Mouse (Mus musculus) midbrain, embryonic 10.5 days (tissue): Measurements from ENCODE around the gene Cant1. TPM values are rescaled to one million over a fixed set of nuclear protein-coding genes. Genes with fewer than 3 reads are reported as not detected.
A peak's percentile ranks its signal among the peaks of the same experiment; 100 is the strongest.
"Not testable (repeated sequence)": the region's sequence is repeated elsewhere in the genome, so short reads cannot be mapped to it uniquely, and the experiment has no call there.

Source experiments
- DNase-seq: peaks from one replicate; pipeline ENCODE4 v3.0.0-alpha.2; 2017; ENCODE audit warnings: low spot score
- H3K27ac ChIP-seq: fragments of 300-500 bp; sonication (generic); replicated peaks from 2 replicates; pipeline ENCODE4 v1.5.1; 2016; ENCODE audit warnings: mild to moderate bottlenecking
- H3K27me3 ChIP-seq: fragments of 300-500 bp; sonication (generic); 2 replicates; pipeline ENCODE4 v1.6.1; 2016; ENCODE audit warnings: low read depth, mild to moderate bottlenecking; ENCODE audit not compliant: poor library complexity, severe bottlenecking
- H3K36me3 ChIP-seq: fragments of 300-500 bp; sonication (generic); 2 replicates; pipeline ENCODE4 v1.6.1; 2016; ENCODE audit warnings: mild to moderate bottlenecking, moderate library complexity
- H3K4me1 ChIP-seq: fragments of 300-500 bp; sonication (generic); 2 replicates; pipeline ENCODE4 v1.6.1; 2016
- H3K4me3 ChIP-seq: fragments of 300-500 bp; sonication (generic); 2 replicates; pipeline ENCODE4 v1.5.1; 2016; ENCODE audit warnings: mild to moderate bottlenecking, moderate library complexity
- H3K9me3 ChIP-seq: fragments of 300-500 bp; sonication (generic); replicated peaks from 2 replicates; pipeline ENCODE4 v1.6.1; 2016; ENCODE audit warnings: mild to moderate bottlenecking
- WGBS: fragments of 180-500 bp; shearing (Covaris S2); methylation state at CpG from one replicate; pipeline ENCODE4 v1.1.7; 2016; 5-methylcytosine and 5-hydroxymethylcytosine counted together
- polyA plus RNA-seq: library from polyadenylated mRNA; unstranded; fragments of >200 nt; fragmentation: Nextera tagmentation; extraction: Ambion mirVana; gene quantifications from 2 replicates; pipeline ENCODE4 v1.2.1, GENCODE M21; 2016

Gene Cant1
- polyA plus RNA-seq, 1 experiment from 2014 or later, result 22.8 TPM

DNA sequence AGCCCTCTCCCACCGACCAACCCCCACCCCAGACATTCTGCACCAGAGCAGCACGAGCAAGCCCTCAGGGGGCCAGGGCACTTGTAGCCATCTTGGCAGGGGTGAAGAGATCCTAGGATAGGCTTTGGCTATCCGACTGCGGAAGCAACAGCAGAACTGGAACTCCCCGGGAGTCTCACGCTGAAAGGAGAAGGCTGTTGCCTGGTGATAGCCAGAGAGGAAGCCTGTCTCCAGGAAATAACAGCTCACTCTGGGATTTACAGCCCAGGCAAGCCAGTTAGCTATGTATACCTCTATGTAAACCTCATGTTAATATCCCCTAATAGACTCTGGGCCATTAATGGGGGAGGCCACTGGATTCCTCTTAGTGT lies 18.3 kb downstream of the Cant1 start:
- H3K27ac ChIP-seq, result no peak overlapping the region; the same call in 1 of the 2 replicates
- WGBS, result 62% methylated on average over 6 of the region's 6 CpGs
- H3K9me3 ChIP-seq, result no peaks in the 10 kb centered on the region; the same call in 1 of the 2 replicates

DNA sequence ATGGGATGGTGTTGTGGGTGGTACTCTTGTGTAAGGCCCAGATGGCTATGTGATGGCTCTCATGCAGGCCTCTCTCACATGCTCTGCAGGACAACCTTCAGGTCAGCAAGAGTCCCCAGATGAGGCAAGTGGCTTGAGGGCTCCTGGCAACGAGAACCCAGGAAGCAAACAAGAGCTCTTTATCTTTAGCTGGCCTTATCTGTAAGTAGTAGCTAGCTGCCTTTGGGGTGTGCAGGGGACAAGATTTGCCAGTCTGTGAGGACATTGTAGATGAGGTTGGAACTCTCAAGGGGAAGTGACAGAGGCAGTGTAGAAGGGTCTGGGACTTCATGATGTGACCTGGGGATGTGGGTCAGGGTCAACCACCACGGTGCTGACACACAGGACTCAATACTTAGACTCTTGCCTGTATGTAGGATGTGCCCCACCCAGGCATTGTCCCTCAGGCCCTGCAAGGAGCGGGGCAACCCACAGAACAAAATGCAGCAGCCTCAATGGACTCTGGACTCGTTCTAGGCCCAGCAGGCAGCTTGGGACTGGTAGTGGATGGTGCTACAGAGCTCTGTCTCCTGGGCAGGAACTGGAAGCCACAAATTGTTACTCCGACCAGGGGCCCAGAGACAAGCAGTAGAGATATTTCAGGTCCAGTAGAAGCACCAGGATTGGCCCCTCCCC lies 18.9 kb downstream of the Cant1 start:
- H3K27ac ChIP-seq, result no peak overlapping the region; the same call in 1 of the 2 replicates

More for the DNA sequence above, 18.3 kb downstream of the Cant1 start:
- Histone ChIP-seq H3K27me3 (no peaks in the 10 kb centered on the region), H3K36me3 (peaks cover 6% of the 10 kb centered on the region), H3K4me3 (no peak overlapping the region), H3K4me1 (peaks cover 14% of the 10 kb centered on the region; the same call in 1 of the 2 replicates)
- no peak for DNase-seq

DNA sequence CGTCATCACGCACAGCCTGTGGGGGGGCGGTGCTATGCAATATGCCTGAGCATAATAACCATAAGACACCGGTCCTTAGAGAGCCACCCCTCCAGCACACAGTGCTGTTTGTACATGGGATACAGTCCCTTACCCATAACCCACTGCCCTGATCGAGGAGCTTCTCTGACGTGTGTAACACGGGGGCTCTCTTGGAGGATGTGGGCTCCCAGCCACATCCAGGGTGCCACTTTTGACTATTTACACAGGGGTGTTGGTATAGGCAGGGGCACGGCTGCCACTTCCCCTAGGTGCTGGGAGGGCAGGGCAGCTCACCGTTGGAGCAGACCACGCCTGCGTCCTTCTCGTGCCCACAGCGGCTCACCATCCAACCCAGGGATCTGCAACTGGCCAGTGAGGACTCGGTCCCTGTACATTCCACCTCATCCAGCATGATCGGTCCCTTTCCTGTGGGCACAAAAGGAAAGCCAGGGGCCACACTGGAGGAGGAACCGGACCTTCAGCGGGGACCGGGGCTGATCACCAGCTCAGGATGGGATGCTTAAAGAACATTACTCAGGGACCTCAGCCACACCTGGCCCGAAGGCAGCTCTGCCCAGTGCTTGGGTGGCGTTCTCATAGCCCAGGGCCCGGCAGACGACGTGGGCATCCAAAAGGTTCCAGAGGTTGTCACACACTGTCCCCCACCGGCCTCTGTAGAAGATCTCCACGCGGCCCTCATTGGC lies 20.9 kb downstream of the Cant1 start:
- Histone ChIP-seq H3K27ac (no peak overlapping the region), H3K4me1 (peaks cover 14% of the 10 kb centered on the region; the same call in 1 of the 2 replicates), H3K27me3 (no peaks in the 10 kb centered on the region), H3K4me3 (no peak overlapping the region), H3K9me3 (no peaks in the 10 kb centered on the region; the same call in 1 of the 2 replicates), H3K36me3 (no peaks in the 10 kb centered on the region)
- WGBS, result 90% methylated on average over 26 of the region's 26 CpGs
- DNase-seq, result no peak

More for the DNA sequence above, 18.9 kb downstream of the Cant1 start:
- no peaks in the 10 kb centered on the region for H3K27me3 ChIP-seq
- WGBS, result 77% methylated on average over 5 of the region's 5 CpGs
- H3K4me3 ChIP-seq, result no peak overlapping the region
- H3K4me1 ChIP-seq, result peaks cover 14% of the 10 kb centered on the region; the same call in 1 of the 2 replicates
- 0 out of 2 replicates have a peak, but pooled peaks cover under 1% of the 10 kb centered on the region for H3K36me3 ChIP-seq
- no peaks in the 10 kb centered on the region; the same call in 1 of the 2 replicates for H3K9me3 ChIP-seq
- no peak for DNase-seq

DNA sequence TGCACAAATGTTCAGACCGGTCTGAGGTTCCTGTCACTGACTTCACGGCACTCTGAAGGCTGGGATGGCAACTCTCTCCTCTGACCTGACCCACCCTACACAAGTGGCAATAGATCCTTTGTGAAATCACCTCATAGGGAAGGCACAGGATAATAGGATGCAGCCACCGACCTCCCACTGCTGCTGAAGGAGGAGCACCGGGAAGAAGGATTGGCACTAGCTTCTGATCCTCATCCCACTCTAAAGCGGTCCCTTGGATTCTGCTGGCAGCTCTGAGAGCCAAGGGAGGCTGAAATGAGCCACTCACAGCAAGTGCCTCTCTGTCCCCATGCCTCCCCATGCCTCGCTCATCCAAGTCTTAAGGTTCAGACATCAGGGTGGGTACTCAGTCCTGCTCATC lies 24.3 kb downstream of the Cant1 start:
- Histone ChIP-seq H3K36me3 (no peaks in the 10 kb centered on the region), H3K27me3 (no peaks in the 10 kb centered on the region), H3K4me3 (no peak overlapping the region), H3K4me1 (no peaks in the 10 kb centered on the region), H3K27ac (no peak overlapping the region), H3K9me3 (no peaks in the 10 kb centered on the region; the same call in 1 of the 2 replicates)
- 64% methylated on average over 6 of the region's 6 CpGs for WGBS
- no peak for DNase-seq

DNA sequence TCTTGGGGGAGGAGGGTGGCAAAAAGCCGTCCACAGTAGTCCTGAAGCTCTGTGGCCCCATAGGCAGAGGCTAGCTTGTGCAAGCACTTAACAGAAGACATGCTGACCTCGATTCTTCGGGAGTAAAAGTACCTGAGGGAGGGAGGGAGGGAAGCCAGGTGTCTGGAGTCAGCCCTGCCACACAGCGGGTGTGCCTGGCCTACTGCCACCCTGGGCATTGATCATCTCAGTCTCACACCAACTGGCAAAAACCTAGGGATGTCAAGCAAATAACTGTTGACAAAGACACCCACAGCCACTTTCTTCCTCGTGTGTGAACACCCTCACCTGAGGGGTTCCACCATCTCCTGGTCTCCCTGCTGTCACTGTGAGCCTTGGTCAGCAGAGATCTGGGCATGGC lies 24.9 kb downstream of the Cant1 start:
- Histone ChIP-seq H3K27me3 (no peaks in the 10 kb centered on the region), H3K4me3 (no peak overlapping the region), H3K36me3 (no peaks in the 10 kb centered on the region), H3K27ac (no peak overlapping the region), H3K4me1 (no peaks in the 10 kb centered on the region), H3K9me3 (no peaks in the 10 kb centered on the region; the same call in 1 of the 2 replicates)
- no peak for DNase-seq
- WGBS, result 86% methylated on average over 5 of the region's 5 CpGs

DNA sequence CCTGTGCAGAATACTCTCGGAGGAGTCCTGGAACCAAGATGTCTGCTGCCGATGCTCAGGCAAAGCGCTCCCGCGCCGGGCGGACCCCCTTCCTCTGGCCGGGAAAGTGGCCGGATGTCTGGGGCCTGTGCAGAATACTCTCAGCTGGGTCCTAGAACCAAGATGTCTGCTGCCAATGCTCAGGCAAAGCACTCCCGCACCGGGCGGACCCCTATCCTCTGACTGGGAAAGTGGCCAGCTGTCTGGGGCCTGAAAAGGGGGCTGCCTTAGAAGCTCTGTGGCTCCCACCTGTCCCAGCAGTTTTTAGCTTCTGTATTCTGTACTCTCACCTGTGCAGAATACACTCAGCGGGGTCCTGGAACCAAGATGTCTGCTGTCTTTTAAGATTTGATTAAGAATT lies 31.1 kb downstream of the Cant1 start:
- not testable (repeated sequence) for H3K4me1 ChIP-seq, H3K27me3 ChIP-seq, DNase-seq, H3K9me3 ChIP-seq, H3K36me3 ChIP-seq, H3K27ac ChIP-seq, H3K4me3 ChIP-seq
- 96% methylated on average over 13 of the region's 13 CpGs for WGBS

DNA sequence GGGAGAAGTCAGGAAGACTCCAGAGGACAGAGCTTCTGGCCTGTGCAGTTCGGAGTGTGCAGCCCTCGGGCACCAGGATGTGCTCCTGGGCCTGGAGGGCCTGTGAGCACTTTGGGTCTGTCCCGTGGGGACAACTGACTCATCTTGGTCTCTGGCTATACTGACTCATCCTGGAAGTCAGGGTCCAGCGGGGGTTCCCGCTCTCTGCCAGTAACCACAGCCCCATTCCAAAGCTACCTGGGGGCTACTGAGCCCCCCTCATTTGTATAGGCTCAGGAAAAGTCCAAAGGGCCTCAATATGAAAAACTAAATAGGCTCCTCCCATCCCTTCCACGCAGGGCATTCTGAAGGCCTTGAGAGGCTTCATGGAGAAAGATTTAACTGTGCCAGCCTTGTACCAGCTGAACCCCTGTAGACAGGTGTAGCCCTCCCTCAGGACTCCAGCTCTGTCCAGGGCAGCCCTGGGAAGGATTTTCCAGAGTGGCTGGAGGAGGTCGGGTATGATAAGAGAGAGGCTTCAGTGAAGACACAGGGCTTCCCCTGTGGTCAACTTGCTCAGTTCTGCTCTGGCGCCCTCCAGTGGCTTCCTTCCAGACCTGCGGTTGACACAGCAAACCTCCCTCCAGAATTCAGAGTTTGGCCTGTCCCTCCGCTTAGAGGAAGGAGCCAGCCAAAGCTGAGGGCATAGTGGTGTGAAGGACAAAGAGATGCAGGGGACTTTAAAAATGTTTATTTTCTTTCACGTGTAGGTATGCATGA lies 39.5 kb downstream of the Cant1 start:
- Histone ChIP-seq H3K27me3 (no peaks in the 10 kb centered on the region), H3K4me3 (no peak overlapping the region), H3K27ac (0 out of 2 replicates have a peak overlapping the region, but pooled peaks have one; percentile 49), H3K9me3 (no peaks in the 10 kb centered on the region), H3K4me1 (peaks cover 19% of the 10 kb centered on the region), H3K36me3 (no peaks in the 10 kb centered on the region)
- WGBS, result 47% methylated on average over 11 of the region's 11 CpGs
- DNase-seq, result peak; percentile 79

DNA sequence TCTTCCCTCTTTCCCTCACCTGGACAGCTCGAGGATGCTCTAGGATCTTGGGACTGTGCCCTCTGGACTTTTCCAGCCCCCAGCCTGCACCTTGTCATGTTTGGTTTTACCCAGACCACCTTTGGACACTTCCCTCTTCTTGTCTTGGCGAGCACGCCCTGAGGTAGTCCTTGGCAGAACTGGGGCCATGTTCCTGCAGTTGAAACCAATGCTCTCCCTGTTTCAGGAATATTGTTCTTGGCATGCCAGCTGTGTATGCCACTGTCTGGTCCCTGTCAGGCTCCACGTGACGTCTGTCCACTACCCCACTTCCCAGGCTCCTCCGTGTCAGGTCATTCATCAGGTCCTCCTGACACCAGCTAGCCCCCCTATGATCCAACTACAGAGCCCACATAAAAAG lies 40.2 kb downstream of the Cant1 start:
- Histone ChIP-seq H3K4me3 (no peak overlapping the region), H3K27ac (no peak overlapping the region), H3K27me3 (no peaks in the 10 kb centered on the region), H3K36me3 (no peaks in the 10 kb centered on the region), H3K4me1 (peaks cover 25% of the 10 kb centered on the region), H3K9me3 (no peaks in the 10 kb centered on the region)
- no peak for DNase-seq
- WGBS, result 90% methylated on average over 6 of the region's 6 CpGs

DNA sequence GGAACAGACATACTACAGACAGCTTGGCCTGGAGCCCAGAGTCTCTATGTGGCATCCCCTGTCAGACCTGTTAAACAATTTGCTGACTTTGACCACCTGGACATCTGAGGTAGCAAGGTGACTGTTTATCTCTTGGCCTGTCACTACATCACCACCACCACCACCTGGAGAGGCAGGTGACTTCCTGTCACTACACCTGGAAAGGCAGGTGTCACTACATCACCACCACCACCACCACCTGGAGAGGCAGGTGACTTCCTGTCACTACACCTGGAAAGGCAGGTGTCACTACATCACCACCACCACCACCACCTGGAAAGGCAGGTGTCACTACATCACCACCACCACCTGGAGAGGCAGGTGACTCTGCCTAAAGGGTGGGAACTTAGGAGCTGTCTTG lies 42.6 kb downstream of the Cant1 start:
- peaks cover 25% of the 10 kb centered on the region for H3K4me1 ChIP-seq
- H3K27ac ChIP-seq, H3K36me3 ChIP-seq, H3K9me3 ChIP-seq, H3K4me3 ChIP-seq, DNase-seq, H3K27me3 ChIP-seq: not testable (repeated sequence)

DNA sequence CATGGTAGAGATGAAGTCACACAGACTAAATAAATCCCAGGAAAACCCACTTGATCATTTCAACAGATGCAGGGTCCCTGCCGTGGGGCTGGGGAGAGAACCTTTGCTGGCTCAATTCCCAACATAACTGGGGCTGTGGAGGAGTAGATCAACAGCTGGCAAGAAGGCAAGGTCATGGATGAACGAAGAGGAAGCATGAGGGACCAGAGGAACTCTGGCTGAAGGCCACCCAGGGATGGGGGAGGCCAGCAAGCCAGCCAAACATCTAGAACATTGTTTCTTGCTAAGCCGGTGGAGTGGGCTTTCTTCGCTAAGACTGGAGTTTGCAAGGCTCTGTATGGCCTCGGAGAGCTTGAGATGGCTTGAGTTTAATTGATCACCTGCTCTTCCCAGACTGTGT lies 43.0 kb downstream of the Cant1 start:
- Histone ChIP-seq H3K27me3 (no peaks in the 10 kb centered on the region), H3K4me3 (no peak overlapping the region), H3K27ac (no peak overlapping the region), H3K36me3 (no peaks in the 10 kb centered on the region), H3K4me1 (peaks cover 25% of the 10 kb centered on the region), H3K9me3 (no peaks in the 10 kb centered on the region)
- no peak for DNase-seq
- WGBS, result 91% methylated on average over 5 of the region's 5 CpGs

DNA sequence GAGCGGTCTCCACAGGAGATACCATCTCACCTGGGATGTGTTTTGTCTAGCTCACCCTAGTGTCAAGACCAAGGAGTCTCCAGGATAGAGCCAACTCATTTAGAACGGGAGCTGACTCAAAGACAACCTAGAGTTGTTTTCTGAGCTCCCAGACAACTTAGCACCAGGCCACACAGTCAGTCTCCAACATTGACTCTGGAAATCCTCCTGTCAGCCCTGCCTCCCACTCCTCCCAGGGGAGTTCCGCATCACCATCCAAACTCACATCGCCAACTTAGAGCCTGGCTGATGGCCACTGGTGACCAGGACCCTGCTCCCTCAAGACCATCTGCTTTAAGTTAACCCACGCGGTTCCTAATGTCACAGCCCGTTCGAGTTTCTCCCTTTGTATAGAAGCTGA lies 43.4 kb downstream of the Cant1 start:
- Histone ChIP-seq H3K4me1 (peaks cover 25% of the 10 kb centered on the region), H3K4me3 (no peak overlapping the region), H3K27ac (no peak overlapping the region), H3K9me3 (no peaks in the 10 kb centered on the region), H3K36me3 (no peaks in the 10 kb centered on the region), H3K27me3 (no peaks in the 10 kb centered on the region)
- WGBS, result 93% methylated on average over 8 of the region's 8 CpGs
- no peak for DNase-seq

DNA sequence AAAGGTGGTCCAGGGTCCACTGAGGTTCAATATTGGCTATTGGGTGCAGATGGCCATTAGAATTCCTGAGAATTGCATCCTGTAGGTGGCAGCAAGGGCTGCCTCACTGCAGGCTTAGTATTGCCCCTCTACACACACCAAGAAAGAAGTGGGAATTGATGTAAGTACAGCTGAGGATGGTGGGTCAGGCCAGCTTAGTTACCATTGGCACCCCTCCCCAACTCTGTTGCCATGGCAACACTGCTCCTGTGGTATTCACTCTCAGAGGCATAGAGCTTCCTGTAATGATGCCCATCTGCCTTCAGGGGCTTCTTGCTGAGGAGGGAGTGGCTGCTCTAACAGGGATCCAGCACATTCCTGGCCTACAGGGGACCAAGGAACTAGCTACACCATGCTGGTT lies 43.9 kb downstream of the Cant1 start:
- H3K9me3 ChIP-seq, result no peaks in the 10 kb centered on the region
- DNase-seq, result no peak
- no peak overlapping the region for H3K4me3 ChIP-seq

More for the DNA sequence above, 43.9 kb downstream of the Cant1 start:
- Histone ChIP-seq H3K4me1 (peaks cover 25% of the 10 kb centered on the region), H3K36me3 (no peaks in the 10 kb centered on the region), H3K27me3 (no peaks in the 10 kb centered on the region), H3K27ac (no peak overlapping the region)
